Mouse (Mus musculus): ENCODE measurements around the gene Gcnt2. TPM values are rescaled to one million over a fixed set of nuclear protein-coding genes. Genes with fewer than 3 reads are reported as not detected.
A peak's percentile ranks its signal among the peaks of the same experiment; 100 is the strongest.

Gcnt2 gene
- total RNA-seq (2021), result 10 to 100 TPM; 12.7 to 14.5 TPM

DNA sequence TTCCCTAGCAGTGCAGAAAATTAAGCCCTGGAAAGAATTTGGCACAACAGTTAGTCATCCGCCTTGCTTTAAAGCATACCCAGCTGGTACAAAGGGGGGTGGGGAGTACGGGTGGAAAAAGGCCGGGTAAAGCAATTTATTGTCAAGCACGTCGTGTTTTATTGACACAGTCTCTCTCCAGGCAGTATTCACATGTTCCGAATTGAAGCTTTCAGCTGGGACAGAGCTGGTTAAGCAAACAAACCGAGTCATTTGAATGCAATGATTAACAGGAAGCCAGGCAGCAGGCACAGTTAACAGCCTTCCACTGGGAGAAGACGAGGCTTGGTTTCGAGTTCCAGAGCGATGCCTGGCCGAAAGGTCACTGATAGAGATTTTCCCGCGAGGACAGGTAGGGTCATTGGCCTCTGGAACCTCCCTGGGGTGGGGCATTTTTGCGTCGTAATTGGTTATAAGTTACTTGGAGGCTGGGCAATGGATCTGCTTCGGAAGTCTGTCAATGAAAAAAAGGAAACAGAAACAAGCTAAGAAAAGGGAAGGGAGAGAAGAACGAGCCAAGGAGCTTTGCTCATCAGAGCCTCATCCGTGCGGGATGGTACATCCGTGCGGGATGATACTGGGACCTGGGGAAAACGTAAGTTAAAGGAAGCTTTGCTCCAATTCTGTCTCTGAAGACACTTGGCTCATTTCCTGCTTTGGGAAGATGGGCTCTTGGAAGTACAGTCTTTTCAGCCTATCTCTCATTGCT is at the start of gene Gcnt2:
TSS of gene Gcnt2 (plus strand) at position 103 of the 748 bp plus-strand sequence.
- peak; percentile 27 for DNase-seq

DNA sequence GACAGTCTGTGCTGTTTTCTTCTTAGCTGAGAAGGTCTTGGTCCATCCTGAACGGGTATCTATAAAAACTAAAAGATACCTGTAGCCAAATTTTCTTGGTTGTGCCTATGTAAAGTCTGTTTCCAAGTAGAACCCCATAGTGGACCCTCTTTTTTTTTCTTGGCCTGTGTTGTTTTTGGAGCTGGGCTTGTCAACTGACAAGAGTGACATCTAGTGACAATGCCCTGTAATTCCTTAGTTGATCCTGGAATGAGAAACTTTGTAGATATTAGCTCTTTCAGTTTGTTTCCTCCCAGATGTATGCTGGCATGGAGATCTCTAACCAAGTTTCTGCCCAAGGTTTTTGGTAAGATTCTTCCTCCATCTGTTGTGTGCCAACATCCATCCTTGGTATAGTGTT is 38.9 kb upstream of the Gcnt2 start:
- no peak for DNase-seq

DNA sequence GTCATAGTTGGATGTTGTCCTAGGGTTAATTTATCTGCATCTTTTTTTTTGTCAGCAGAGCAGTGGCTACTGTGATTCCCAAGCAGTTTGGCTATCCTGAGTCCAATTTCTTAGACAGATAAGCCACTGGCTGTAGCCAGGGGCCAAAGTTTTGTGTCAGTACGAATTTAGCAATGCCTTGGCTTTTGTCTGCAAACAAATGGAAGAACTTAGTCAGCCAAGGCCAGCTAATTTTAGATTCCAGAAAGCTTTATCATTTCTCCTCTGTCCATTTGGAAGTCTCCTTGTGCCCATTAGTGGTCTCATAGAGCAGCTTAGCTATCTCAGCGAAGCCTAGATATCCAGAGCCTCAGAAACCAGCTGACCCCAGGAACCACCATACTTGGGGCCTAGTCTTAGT is 37.6 kb upstream of the Gcnt2 start:
- DNase-seq, result no peak

DNA sequence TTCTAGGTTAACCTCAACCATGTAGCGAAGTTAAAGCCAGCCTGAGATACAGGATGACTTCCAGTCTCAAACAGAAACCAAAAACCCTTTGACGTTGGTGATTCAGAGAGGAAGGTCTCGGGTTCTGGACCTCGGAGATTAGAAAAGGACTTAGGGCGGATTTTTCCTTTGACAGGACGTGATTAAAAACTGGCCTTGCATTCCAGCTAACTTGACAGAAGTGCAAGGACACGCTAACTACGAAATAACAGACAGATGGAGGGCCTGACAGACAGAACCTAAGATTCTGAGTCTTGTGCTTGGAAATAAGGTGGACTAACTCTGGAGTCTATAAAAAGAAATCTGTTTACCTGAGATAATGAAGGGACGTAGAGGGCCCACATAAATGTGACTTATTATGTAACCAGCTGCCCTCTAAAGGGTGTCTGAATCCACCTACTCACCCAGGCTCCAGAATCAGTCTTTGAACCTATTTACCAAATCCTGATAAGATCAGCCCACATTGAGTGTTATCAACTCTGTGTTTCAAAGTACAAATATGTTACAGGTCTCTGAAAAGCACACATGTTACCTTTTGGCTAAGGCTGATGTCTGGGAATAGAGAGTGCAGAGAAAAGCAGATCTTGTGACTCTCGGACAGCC is 18.3 kb upstream of the Gcnt2 start:
- DNase-seq, result no peak

DNA sequence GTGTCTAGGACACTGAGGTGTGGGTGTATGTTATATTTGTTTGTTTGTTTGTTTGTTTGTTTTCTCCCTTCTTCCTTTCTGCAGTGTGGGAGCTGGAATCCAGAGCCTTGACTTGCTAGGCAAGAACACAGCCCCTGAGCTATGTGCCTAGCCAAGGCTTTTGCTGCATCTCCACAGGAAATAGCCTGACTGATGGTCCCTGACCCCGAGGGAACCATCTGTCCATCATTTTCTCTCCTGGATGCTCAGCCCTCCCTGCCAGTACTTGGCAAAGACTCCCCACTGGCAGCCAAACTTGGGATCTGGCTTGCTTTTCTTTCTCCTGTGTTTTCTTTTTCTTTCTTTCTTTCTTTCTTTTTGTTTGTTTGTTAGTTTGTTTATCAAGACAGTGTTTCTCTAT is 17.4 kb upstream of the Gcnt2 start:
- no peak for DNase-seq

DNA sequence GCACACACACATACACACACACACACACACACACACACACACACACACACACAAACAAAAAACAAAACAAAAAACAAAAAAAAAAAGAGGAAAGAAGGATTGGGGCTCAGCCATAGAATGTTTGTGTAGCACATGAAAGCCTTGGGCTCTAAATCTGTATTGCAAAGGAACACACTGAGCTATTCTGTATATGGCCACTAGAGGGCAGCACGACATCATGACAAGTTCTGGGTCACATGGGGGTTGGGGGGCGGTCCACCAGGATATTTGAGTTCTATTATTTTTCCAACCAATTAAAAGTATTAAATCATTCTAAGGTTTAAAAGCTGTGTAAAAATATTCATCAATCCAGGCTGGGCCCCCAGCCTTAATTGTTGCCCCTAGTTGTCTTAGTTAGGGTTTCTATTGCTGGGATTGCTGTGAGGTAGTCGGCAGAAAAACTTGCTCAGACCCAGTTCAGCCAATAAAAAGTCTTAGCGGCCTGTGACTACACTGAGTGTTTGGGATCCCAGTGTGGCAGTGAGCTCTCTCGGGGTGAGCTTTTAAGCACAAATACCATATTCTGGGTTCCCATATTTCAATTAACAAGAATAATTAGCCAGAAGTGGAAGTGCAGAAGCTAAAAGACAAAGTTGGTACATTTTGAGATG is 16.0 kb upstream of the Gcnt2 start:
- peak; percentile 87 for DNase-seq

DNA sequence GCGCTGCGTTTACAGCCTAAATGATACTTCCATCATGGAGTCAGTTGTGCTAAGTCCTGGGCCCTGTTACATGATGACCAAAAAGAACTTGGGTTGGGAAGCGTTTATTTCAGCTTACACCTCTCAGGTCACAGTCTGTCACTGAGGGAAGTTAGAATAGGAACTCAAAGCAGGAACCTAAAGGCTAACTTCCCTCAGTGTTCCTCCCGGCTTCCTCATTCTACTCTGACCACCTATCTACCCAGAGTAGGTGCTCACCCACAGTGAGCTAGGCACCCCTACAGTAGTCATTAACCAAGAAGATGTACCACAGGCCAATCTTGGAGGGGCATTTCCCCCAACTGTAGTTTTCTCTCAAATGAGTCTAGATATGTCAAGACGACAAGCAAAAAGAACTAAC is 15.4 kb upstream of the Gcnt2 start:
- no peak for DNase-seq

DNA sequence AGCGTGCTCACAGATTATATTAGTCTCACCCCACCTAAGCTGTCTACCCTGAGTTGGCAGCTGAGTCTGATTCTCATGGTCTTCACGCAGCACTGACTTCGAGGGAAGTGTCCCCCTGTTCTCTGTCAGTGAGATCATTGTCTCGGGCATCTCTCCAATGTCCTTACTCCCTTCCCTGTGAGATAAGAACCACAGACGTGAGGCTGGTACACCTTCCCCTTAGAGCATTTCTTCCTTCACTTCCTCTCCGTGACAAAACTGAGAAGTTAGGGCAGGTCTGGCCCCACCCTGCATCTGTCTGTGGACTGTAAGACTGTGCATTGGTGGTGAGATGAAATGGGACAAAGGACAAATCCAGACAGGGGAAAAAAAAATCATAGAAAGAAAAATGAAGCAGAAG is 13.6 kb upstream of the Gcnt2 start:
- no peak for DNase-seq

DNA sequence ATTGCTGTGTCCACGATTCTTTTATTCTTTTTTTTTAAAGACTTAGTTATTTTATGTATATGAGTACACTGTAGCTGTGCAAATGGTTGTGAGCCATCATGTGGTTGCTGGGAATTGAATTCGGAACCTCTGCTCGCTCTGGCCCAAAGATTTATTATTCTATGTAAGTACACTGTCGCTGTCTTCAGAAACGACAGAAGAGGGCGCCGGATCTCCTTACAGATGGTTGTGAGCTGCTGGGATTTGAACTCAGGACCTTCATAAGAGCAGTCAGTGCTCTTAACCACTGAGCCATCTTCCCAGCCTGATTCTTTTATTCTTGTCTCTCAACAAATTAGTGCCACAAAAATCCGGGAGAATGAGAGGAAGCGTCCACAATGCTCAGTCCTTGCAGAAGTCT is 13.2 kb upstream of the Gcnt2 start:
- DNase-seq, result no peak

DNA sequence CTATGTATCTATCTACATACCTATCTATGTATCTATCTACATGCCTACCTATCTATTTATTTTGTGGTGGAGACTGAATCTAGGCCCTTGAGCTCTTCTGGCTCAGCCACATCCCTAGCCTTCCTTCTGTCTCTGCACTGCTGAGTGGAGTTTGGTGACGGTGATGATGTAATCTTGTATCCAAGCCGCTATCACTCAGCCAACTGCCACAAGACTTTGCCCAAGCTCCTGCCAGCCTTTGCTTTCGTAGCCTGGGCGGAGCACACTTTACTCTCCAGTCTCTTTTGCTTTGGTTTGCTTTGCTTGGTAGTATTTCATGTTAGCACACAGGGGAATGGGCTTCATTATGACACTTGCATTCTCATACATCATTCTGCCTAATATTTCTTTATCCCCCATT is 11.7 kb upstream of the Gcnt2 start:
- DNase-seq, result no peak

DNA sequence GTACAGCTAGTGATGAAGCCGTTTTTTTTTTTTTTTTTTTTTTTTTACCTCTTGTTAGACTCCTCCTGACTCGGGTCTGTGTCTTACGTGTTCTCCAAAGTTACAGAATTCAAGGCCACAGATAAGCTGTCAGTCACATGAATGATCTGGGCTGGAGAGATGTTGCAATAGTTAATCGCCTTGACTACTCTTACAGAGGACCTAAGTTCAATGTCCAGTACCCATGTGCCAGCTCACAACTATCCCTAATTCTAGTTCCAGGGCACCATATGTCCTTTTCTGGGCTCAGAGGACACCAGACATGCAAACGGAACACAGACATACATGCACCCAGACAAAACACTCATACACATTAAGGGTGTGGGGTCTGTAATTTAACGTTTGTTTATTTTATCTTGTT is 8.9 kb upstream of the Gcnt2 start:
- no peak for DNase-seq

DNA sequence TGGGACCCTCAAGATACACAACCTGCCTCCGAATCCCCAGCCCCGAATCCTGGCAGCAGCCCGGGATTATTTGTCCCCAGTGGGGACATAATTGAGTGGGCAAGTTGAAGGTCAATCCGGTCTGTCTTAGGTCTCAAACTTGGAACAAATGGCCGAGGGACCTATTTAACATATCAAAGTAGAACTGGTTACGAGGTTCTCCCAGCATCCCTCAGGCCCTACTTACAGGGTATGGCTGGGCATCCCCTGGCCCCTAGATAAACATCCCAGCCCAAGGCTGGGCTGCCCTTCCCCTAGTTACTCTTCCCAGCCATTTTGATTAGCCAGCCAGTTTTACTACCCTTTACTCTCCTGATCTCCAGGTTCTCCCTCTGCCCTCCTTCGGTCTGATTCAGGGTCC is 8.3 kb upstream of the Gcnt2 start:
- no peak for DNase-seq

DNA sequence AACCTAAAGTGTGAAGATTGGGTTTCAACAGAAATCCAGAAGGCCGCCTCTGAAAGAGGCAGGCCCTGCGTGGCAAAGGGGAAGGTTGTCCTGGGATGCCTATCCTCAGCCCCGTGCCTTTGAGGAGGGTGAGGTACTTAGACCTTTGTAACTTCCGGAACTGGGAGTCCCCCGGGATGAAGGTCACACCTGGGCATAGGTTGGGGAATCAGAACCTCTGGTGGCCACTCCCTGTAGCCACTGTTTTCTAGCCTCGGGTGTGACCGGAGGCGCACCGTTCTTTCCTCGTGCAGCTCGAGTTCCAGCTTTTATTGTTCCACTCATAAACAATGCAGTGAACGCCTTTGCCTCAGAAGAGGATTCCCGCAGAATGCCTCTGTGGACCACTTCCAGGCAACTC is 7.6 kb upstream of the Gcnt2 start:
- no peak for DNase-seq

DNA sequence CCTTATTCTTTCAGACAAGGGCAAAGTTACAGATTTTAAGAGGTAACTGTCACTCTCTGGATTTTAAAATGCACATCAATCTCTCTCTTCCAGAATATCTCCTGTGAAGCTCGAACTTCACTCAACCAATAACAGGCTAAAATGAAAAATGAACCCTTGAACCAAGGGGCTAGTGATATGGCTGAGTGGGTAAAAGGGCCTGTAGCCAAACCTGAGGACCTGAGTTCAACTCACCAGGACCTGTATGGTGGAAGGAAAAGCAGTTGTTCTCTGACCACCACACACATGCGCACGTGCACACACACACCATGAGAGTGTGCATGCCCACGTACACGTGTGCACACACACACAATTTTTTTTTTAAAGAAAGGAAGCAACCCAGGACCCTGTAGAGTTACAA is 6.8 kb upstream of the Gcnt2 start:
- no peak for DNase-seq

DNA sequence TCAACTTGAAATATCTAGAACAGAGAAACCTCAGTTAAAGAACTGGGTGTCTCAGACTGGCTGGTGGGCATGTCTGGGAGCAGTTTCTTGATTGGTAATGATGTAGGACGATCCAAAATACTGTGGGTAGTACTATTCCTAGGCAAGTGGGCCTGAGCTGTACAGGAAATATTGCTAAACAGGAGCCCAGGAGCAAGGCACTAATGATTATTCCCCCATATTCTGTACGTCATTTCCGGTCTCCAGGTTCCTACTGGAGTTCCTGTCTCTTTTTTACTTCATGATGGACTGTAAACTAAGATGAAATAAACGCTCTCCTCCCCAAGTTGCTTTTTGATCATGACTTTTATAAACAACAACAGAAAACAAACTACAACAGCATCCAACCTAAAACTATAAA is 5.7 kb upstream of the Gcnt2 start:
- DNase-seq, result no peak

DNA sequence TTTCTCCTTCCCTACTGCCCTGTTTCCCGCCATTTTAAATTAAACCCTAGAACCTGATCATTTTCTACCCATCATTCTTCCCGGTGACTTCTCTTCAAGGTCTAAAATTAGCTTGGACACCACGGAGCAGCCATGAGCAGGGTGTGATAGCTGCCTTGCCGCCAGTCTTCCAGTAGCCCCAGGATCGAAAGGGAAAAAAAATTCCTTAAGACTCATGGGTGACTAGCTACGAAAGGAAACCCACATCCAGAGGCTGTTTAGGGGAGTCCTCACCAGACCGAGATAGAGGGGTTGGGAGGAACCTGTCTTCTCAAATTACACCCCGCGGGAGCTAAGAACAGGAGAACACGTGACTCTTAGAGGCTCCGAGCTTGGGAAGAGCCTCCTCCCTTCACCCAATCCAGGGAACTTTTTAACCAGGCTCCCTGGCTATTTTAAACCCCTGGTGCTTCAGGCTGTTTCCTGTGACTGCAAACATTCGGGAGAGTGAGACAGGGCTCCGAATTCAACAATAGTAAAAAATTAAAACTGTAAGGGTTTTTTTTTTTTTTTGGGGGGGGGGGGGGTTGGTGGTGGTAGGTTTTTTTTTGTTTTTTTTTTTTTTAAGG is 5.0 kb upstream of the Gcnt2 start:
- peak; percentile 66 for DNase-seq

DNA sequence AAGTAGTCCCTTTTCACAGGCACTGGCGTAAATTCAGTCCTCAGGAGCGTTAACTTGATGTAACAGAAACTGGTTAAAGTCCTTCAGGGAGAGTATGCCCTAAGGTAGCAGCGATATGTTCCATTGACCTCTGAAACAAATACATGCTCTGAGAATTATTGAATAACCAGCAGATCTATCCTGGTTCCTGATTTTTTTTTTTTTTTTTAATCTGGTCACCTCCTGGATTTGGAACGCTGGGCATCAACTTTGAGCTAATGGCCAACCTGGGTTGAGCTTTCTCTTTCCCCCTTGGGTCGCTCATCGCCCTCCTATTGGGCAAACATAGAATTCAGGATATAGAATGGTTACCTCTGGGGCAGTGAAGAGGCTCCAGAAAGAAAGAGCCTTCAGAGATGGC is 4.3 kb upstream of the Gcnt2 start:
- no peak for DNase-seq

DNA sequence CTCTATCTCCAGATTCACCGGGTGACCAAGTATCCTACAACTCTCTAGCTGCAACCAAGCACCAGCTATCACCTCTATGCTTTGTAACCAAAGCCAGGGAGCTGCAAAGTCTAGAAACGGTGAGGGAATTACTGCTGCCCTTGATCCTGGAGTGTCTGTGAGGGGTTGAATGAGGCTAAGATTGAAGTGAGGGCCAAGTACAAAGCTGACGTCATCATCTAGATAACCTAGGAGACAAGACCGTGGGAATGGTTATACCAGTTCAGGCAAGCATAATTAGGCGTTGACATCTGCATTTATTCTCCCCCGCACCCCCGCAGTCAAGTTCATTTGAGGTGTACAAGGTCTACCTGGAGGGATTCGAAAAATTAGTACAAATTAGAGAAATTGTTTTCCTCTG is 2.8 kb upstream of the Gcnt2 start:
- DNase-seq, result no peak

DNA sequence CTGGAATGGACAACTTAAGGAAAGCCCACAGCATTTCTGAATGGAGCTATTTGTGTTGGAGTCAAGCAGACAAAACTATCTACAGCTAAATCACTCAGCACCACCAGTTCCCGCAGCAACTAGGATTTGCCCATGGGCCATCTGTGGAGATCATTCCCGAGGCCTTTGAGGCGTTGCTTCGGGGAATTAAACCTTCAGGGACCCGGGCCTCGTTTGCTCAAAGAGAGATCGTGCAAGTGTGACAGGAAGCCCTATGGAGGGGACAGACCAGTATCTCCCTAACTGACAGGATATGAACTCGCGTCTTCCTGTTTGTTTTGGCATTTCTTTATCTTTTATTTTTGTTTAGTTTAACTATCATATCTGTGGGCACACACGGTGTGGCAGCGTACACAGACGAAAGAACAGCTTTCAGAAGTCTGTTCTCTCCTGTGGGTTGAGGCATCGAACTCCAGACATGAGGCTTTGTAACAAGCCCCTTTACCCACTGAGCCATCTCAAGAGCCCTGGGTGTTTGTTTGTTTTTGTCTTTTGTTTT is 2.2 kb upstream of the Gcnt2 start:
- no peak for DNase-seq

DNA sequence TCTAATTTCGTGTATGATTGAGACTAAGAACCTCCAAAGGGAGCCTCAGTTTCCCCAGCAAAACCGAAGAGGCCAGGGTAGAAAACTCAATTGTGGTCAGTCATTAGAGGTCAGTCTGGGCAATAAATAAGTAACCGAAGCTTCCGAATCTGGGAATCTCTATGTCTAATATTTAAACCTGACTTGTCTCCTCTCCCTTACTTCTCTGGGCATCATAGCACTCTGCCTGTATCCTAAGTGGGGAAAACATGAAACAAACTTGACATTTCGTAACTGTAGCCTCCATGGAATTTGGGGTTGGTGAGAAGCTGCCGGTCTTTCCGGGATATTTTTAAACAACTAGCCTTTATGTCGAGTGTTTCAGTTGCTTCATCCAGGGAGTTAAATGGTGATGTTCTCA is 329 bp upstream of the Gcnt2 start:
- DNase-seq, result no peak

DNA sequence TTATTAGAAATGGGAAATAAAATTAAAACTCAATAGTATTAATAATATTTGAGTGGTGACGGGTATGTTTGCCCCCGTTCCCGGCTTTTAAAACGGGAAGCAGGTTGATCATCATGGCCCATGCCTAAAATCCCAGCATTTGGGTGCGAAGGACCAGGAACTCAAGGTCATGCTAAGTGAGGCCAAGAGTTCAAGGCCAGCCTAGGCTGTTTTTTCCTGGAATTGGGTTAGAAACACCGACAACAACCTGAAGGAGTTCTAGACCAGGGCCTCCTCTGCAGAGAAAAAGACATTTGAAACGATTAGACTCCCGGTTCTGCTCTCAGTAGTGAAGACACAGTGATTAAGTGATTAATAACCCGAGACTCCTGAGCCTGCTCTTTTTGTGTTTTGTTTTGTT is 3.5 kb downstream of the Gcnt2 start:
- DNase-seq, result no peak

DNA sequence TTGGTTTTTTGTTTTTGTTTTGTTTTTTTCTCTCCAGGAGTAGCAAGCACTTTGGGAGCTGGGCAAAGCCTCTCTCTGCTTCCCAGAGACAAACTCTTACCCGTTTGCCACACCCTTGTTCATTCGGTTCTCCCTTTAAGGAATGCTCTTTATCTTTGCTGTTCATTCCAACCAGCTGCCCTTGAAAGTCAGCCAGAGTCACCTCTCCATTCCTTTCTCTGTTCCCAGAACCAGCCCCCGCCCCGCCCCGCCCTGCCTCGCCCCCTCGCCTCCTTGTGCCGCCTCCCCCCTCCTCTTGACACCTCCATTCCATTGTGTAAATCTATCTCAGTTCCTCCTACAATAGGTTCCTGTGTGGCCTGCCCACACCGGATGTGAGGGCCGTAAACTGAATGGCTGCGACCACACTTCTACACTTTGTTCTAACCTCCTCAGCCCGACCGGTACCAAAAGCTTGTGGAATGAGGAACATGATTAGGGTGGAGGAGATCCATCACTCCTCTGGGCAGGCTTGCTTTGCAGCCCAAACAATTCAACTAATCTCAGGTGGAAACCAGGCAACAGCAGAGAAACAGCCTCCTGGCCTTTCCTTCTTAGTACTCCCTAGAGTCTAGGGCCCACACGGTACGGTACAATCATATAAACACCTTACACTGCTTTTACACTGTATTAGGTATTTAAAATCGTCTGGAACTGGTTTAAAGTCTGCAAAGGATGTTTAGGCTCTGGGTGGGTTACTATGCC is 9.5 kb downstream of the Gcnt2 start:
- peak; percentile 60 for DNase-seq

DNA sequence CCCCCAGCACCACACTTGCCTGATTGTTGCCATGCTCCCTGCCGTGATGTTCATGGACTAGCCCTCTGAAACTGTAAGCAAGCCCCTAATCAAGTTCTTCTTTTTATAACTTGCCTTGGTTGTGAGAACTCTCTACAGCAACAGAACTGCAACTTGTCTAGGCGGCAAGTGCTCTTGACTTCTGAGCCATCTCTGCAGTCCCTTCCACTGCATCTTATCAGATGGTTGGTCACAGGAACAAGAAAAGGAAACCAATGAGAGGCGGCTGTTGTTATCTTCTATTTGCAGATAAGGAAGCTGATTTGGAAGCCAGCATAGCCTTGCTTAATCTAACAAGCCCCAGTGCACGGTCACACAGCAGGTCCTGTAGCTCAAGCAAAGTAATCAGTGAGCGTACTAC is 14.5 kb downstream of the Gcnt2 start:
- no peak for DNase-seq
